Mouse (Mus musculus) gastrocnemius, postnatal 4 days (tissue): Measurements from ENCODE around the gene Ankrd49. TPM values are rescaled to one million over a fixed set of nuclear protein-coding genes. Genes with fewer than 3 reads are reported as not detected.

Experiments used
- DNase-seq, 2 experiments: peaks; one replicate each; pipeline ENCODE4 v3.0.0; 2021 to 2022; ENCODE audit warnings: low spot score in 2 of 2, mixed read lengths in 2 of 2
- total RNA-seq, 2 experiments: library from RNA; stranded (reverse); gene quantifications; 2 replicates each; pipeline ENCODE4 v1.2.3; 2021

Gene Ankrd49
- total RNA-seq, 2 experiments from 2014 or later, result 13.9 to 14.9 TPM

DNA sequence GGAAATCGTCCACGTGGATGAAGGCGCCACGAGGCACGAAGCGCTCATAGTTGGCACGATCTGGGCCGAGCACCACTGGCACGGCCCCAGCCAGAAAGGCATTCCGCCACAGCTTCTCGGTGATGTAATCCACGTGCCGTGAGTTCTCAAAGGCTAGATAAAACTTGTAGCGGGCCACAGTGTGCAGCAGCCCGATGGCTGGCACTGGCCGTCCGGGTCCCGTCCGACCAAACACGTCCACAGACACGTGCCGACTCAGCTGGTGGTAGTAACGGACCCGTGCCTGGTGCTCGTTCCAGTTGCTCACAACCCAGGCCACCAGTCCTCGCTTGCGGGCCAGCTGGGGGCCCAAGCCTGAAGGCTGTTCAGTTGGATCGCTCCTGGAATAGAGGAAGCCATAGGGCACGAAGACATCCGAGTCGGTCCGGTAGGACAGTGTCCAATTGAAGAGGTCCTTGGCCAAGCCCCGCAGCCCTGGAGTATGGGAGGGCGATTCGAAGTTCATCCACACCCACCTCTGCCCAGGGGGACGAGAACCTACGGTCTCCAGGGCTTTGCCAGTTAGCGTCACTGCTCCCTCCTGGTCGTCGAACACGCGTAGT is 33.7 kb downstream of the Ankrd49 start:
- no peak for DNase-seq

DNA sequence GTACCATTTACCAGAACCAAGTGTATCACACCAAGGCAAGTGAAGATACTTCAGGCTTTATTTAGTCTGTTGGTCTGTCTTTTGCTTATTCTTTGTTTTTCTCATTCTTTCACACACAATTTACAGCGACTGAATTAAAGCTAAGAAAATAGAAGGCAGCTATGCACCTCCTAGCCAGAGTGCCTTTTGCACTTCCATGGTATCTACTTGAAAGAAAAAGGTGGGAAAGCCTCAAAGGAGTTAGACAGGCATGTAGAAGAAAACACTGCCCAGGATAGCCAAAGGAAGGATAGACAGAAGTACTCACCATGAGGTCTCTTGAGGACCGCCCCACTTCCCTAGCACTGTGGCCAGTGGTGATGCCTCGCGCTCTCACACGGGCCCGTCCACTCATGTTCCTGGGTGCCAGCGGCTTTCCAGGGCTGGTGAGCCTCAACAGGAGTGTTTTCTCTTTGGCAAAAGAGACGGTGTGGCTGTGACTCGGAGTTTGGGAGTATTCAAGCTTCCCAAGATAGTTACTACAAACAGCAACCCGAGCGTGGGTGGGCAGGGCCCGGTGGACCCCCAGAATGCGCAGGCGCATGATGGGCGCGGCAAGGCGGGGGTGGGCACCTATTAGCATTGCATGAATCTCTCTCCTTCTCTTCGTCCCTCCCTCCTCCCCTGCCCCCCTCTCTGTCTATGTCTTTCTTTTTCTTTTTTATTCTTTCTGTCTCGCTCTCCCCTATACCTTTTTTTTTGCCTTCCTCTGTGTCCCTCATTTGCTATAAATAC is 44.3 kb downstream of the Ankrd49 start, which contains the start of gene Piwil4:
TSS of gene Piwil4 (minus strand) at position 583 of the 774 bp plus-strand sequence.
- no peak for DNase-seq

DNA sequence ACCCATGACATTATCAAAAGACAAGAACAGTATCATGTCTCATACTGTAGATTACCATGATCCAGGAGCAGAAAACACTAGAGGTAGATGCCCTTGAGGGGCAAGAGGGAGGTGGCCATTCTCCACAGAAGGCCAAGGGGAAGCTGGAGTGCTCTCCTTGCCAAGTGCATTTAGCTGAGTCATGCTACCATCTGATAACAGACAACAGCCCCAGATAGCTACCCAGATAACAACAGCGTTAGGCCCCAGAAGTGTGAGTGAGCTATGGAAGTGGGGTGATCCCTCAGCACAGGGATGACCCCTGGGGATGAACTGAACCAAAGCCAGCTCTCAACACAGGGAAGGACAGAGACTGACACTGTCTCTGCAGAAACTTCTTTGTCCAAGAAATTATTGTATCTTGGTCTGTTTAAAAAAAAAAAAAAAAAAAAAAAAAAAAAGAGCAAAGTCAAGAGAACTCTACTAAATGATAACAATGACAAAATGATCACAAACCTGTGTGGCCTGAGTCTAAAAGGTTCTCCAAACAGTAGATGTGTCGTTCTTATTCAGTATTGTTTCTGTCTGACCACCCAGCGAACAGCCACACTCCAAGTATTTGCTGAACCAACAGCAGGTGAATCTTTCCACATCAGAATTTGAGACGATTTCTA is 45.0 kb downstream of the Ankrd49 start:
- no peak for DNase-seq

DNA sequence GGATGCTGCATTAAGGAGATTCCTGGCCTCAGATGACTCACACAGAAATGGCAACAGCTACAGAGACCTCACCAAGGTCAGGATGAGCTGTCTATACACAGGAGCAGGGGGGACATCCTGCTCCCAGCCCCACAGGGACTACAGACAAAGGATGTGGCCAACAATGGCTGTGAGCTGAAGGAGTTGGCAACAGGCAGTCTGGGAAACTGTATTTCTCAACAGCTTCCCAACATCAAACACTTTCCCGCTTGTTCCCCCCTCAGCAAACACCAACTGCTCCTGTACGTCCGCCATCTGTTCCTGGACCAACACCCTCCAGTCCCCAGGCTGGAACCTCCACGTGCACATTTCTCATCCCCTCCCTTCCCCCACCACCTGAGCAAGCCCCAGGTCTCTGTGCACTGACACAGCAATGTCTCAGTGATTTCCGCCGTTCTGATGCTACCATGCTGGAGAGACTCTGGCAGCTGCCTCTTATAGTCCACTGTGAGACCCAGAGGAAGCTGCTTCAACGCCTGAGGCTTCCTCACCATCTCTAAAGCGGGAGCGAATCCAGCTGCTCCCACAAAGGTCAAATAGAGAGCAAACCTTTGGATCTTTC is 53.6 kb downstream of the Ankrd49 start:
- DNase-seq, result no peak

Other genes with a start within 250 kb of the Ankrd49 start
- gene Amotl1, start 139.8 kb downstream of the Ankrd49 start, total RNA-seq, result 100 to 1,000 TPM; 330 to 368 TPM
- under 1 TPM; 0.23 to 0.25 TPM for gene Piwil4, start 44.1 kb downstream of the Ankrd49 start, total RNA-seq
- gene Fut4, start 32.5 kb downstream of the Ankrd49 start, total RNA-seq, result 1 to 10 TPM in 1 of 2 experiments, under 1 TPM in 1; 0.98 to 1.2 TPM
- not detected for gene 1700012B09Rik, start 13.8 kb downstream of the Ankrd49 start, total RNA-seq
- gene Mre11a, start 202 bp downstream of the Ankrd49 start, total RNA-seq, result 10 to 100 TPM; 14.3 to 17.2 TPM
- gene Gpr83, start 75.4 kb upstream of the Ankrd49 start, total RNA-seq, result 1 to 10 TPM in 1 of 2 experiments, under 1 TPM in 1; 0.75 to 1.1 TPM
- not detected for gene Izumo1r, start 119.1 kb upstream of the Ankrd49 start, total RNA-seq